Mouse (Mus musculus): ENCODE measurements around the gene Klra3. TPM values are rescaled to one million over a fixed set of nuclear protein-coding genes. Genes with fewer than 3 reads are reported as not detected.
"Not testable (repeated sequence)": the region's sequence is repeated elsewhere in the genome, so short reads cannot be mapped to it uniquely, and the experiment has no call there.

Gene Klra3
- polyA plus RNA-seq (2015; fragmentation: Nextera tagmentation; extraction: Ambion mirVana): not detected in 2 replicates

DNA sequence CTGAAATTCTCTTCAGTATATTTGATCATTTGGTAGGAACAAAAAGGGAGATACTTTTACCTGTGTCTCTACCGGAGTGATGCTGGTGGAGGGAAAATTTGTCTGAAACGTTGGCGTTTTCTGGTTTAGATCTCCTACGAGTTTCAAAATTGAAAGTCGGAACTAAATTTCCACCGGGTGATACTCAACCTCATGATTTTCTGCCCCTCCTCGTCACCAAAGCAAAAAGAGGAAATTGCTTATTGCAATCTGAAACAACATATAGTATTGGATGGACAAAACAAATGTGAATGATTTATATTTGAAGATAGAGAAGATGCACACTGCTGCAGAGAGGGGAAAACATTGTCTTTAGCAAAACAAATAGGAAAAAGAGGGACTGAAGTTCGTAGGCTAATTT, at the start of gene Klra3:
TSS of gene Klra3 (minus strand) at position 164 of the 400 bp plus-strand sequence.
- 87% methylated on average over 8 of the region's 8 CpGs for WGBS
- Histone ChIP-seq H3K36me3 (no peaks in the 10 kb centered on the region), H3K4me3 (replicated peaks) (no peak within 1 kb of the TSS), H3K27ac (no peak within 1 kb of the TSS), H3K4me2 (no peak within 1 kb of the TSS), H3K4me1 (no peaks in the 10 kb centered on the region), H3K27me3 (no peaks in the 10 kb centered on the region), H3K9ac (no peak within 1 kb of the TSS), H3K9me3 (replicated peaks) (no peaks in the 10 kb centered on the region)
- ATAC-seq (replicated peaks; ENCODE audit: low FRiP score): no peak

DNA sequence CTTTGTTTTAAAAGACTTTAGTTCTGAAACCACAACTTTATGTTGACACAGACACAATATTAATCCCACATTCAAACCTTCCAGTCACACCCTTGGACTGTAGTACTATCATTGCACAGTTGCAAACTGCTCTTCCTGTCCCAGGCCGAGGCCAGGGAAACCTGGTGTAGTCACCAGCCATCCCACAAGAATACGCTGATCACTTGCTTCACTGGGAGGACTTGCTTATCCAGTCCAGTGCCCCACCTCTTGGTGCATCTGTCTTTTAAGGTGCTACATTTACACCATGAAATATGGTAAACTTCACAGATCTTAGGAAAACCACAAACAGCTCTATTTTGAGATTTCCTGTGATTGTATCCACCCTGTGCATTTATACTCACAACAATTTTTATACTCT, 49.4 kb upstream of the Klra3 start, which contains the start of gene Klra1:
TSS of gene Klra1 (minus strand) at position 125 of the 400 bp plus-strand sequence.
- Histone ChIP-seq H3K27me3 (no peaks in the 10 kb centered on the region), H3K4me2 (no peak within 1 kb of the TSS), H3K4me1 (no peaks in the 10 kb centered on the region), H3K27ac (no peak within 1 kb of the TSS), H3K9me3 (replicated peaks) (no peaks in the 10 kb centered on the region), H3K4me3 (replicated peaks) (no peak within 1 kb of the TSS), H3K36me3 (no peaks in the 10 kb centered on the region), H3K9ac (no peak within 1 kb of the TSS)
- 88% methylated on average over 2 of the region's 2 CpGs for WGBS
- ATAC-seq (replicated peaks; ENCODE audit: low FRiP score): no peak

DNA sequence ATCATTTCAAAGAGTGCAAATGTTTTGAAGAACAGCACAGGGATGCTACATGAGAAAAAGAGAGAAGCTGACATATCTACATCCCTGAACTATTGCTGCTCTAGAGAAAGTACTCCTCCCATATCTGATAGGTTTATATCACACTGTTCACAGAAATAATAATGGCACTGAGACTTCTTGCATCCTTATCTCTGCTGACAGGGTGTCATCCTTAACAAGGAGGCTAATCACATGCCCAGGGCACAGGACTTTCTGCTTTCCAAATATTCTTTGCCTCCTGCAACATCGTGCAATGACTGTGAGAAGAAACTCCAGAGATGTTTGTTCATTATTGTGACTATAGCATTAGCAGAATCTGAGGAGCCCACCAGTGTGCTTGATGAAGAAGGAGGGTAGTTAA, 48.4 kb upstream of the Klra3 start:
- H3K4me1 ChIP-seq: no peaks in the 10 kb centered on the region
- H3K4me3 ChIP-seq (replicated peaks): no peak overlapping the region
- H3K36me3 ChIP-seq: no peaks in the 10 kb centered on the region
- no peak overlapping the region for H3K4me2 ChIP-seq
- no peak overlapping the region for H3K9ac ChIP-seq
- no peaks in the 10 kb centered on the region for H3K27me3 ChIP-seq
- no peak for ATAC-seq (replicated peaks; ENCODE audit: low FRiP score)
- H3K9me3 ChIP-seq (replicated peaks): no peaks in the 10 kb centered on the region
- WGBS: 64% methylated on average over 1 of the region's 1 CpGs
- H3K27ac ChIP-seq: no peak overlapping the region

DNA sequence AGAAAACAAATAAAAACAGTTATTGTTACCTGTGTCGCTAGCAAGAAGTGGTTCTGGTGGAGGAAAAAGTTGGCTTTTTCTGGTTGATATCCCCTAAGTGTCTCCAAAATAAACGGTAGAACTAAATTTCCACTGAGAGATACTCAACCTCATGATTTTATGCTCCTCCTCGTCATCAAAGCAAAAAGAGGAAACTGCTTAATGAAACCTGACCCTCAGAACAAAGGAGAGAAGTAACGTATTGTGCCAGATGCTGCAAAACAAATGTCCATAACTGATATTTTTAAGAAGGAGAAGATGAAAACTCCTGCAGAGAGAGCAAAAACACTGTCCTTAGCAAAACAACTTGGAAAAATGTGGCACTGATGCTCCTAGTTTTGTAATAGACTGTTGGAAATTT, 45.0 kb upstream of the Klra3 start:
- Histone ChIP-seq H3K4me3 (replicated peaks) (no peak overlapping the region), H3K4me1 (no peaks in the 10 kb centered on the region)
- 79% methylated on average over 4 of the region's 4 CpGs for WGBS

DNA sequence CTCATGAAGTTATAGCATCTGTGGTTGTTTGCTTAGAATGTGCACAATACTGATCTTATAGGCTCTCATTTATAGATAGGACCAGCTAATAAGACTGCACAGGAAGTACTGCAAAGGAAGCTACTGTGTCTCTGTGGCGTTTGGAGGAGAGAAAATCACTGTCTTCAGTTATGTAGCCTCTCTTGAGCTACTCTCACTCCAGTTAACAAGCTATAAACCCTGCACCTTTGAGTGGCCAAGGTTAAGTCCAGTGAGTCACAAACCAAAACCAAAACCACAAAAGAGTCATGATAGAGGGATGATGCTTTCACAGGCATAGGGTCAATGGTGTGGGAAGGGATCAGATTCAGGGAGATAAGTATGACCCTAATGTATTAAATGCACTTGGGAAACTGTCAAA, 8.0 kb upstream of the Klra3 start:
- H3K4me3 ChIP-seq (replicated peaks); H3K27me3 ChIP-seq; H3K4me2 ChIP-seq; H3K9ac ChIP-seq; H3K4me1 ChIP-seq; H3K36me3 ChIP-seq; H3K9me3 ChIP-seq (replicated peaks); ATAC-seq (replicated peaks; ENCODE audit: low FRiP score); H3K27ac ChIP-seq: not testable (repeated sequence)
- 51% methylated on average over 1 of the region's 1 CpGs for WGBS

More for the DNA sequence above, 45.0 kb upstream of the Klra3 start:
- Histone ChIP-seq H3K36me3 (no peaks in the 10 kb centered on the region), H3K9ac (no peak overlapping the region), H3K4me2 (no peak overlapping the region), H3K9me3 (replicated peaks) (no peaks in the 10 kb centered on the region), H3K27ac (no peak overlapping the region), H3K27me3 (no peaks in the 10 kb centered on the region)
- ATAC-seq (replicated peaks; ENCODE audit: low FRiP score): no peak

DNA sequence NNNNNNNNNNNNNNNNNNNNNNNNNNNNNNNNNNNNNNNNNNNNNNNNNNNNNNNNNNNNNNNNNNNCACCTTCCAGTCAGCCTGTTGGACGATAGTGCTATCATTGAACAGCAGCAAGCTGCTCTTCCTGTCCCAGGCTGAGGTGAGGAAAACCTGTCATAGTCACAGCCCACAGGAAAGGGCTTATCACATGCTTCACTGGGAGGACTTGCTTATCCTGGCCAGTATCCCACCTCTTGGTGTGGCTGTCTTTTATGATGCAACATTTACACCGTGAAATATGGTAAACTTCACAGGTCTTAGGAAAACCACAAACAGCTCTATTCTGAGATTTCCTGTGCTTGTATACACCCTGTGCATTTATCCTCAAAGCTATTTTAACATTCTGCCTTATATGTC, 4.6 kb upstream of the Klra3 start:
- not testable (repeated sequence) for H3K4me1 ChIP-seq; H3K27me3 ChIP-seq; H3K9ac ChIP-seq; H3K36me3 ChIP-seq; H3K9me3 ChIP-seq (replicated peaks); H3K4me3 ChIP-seq (replicated peaks); H3K27ac ChIP-seq; ATAC-seq (replicated peaks; ENCODE audit: low FRiP score); H3K4me2 ChIP-seq
- 87% methylated on average over 2 of the region's 2 CpGs for WGBS

DNA sequence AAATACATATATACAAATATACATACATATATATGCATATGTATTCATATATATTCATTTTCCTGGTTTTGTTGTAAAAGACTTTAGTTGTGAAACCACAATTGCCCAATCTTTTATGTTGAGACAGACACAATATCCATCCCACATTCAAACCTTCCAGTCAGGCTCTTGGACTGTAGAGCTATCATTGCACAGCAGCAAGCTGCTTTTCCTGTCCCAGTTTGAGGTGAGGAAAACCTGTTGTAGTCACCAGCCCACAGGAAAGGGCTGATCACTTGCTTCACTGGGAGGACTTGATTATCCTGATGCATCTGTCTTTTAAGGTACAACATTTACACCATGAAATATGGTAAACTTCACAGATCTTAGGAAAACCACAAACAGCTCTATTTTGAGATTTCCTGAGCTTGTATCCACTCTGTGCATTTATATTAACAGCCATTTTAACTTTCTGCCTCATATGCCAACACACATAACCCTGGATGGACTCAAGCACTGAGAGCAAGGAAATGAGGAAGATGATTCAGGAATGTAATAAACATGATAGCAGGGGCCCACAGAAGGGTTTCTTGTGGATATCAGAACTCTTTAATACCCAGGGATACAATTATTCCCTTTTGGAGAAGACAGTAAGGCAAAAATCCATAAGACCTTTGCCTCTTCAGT, 49.3 kb downstream of the Klra3 start:
- no peak overlapping the region for H3K27ac ChIP-seq
- no peak overlapping the region for H3K4me2 ChIP-seq
- H3K4me3 ChIP-seq (replicated peaks): no peak overlapping the region
- no peak for ATAC-seq (replicated peaks; ENCODE audit: low FRiP score)
- no peaks in the 10 kb centered on the region for H3K36me3 ChIP-seq
- H3K9ac ChIP-seq: no peak overlapping the region
- 0 out of 2 replicates have a peak, but pooled peaks cover 3% of the 10 kb centered on the region for H3K9me3 ChIP-seq (replicated peaks)
- no peaks in the 10 kb centered on the region for H3K27me3 ChIP-seq
- no peaks in the 10 kb centered on the region for H3K4me1 ChIP-seq

DNA sequence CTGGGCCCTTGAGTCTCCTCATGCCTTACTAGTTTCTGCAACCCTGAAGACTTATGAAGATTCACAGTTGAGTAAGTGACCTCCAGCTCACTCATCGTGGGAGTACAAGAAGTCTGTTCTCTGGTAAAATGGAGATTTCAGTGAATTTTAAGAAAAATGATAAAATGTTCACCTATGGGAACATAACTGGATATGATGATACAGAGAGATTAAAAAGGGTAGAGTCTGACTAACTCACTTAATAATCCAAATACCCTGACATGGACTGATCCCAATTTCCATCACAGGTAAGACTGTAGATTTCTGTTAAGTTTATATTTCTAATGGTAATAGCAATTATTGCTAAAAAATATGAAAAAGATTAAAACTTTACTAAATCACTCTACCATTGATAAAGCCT, 55.5 kb downstream of the Klra3 start, which contains the start of gene Klra10:
TSS of gene Klra10 (minus strand) at position 101 of the 400 bp plus-strand sequence.
- not testable (repeated sequence) for H3K4me2 ChIP-seq; H3K36me3 ChIP-seq; H3K4me3 ChIP-seq (replicated peaks); H3K9ac ChIP-seq; H3K27me3 ChIP-seq; H3K27ac ChIP-seq; H3K9me3 ChIP-seq (replicated peaks); ATAC-seq (replicated peaks; ENCODE audit: low FRiP score); H3K4me1 ChIP-seq
- 73% methylated on average over 1 of the region's 1 CpGs for WGBS

Other genes starting within 250 kb of the Klra3 start
- gene Klra8, start 207.7 kb downstream of the Klra3 start, polyA plus RNA-seq (2015; fragmentation: Nextera tagmentation; extraction: Ambion mirVana): not detected in 2 replicates
- not detected in 2 replicates for gene Klra9, start 144.5 kb downstream of the Klra3 start, polyA plus RNA-seq (2015; fragmentation: Nextera tagmentation; extraction: Ambion mirVana)
- gene Klra7, start 104.3 kb downstream of the Klra3 start, polyA plus RNA-seq (2015; fragmentation: Nextera tagmentation; extraction: Ambion mirVana): not detected in 2 replicates
- not detected in 2 replicates for gene Klra10, start 55.6 kb downstream of the Klra3 start, polyA plus RNA-seq (2015; fragmentation: Nextera tagmentation; extraction: Ambion mirVana)
- gene Klra1, start 49.3 kb upstream of the Klra3 start, polyA plus RNA-seq (2015; fragmentation: Nextera tagmentation; extraction: Ambion mirVana): not detected in 2 replicates

All from kidney, embryonic 15.5 days (tissue).